Mouse (Mus musculus) Patski (cell line): ENCODE data around the gene Agbl4. TPM values are rescaled to one million over a fixed set of nuclear protein-coding genes. Genes with fewer than 3 reads are reported as not detected.

Experiments used
- ATAC-seq: fragments of 100-300 bp; one replicate; pipeline ENCODE4 v1.8.0; 2021
- CTCF ChIA-PET: fragments of 350-600 bp; sonication (Branson Sonifier 250); formaldehyde crosslinking; loops from one replicate; lab custom pipeline; 2022; ENCODE audit warnings: inconsistent platforms; lab: Charles Lee
- POLR2A ChIA-PET: fragments of 350-600 bp; sonication (Branson Sonifier 250); formaldehyde crosslinking; loops from one replicate; lab custom pipeline; 2022; ENCODE audit warnings: antibody characterized with exemption, inconsistent platforms; lab: Charles Lee
- DNase-seq: peaks from one replicate; pipeline ENCODE4 v3.0.0-alpha.2; 2011; ENCODE audit warnings: low read depth, low spot score
- H3K27me3 ChIP-seq: fragments of 371-371 bp; one replicate; pipeline ENCODE4 v1.5.1; 2021
- CTCF ChIP-seq: fragments of 100-300 bp; IDR thresholded peaks from one replicate; pipeline ENCODE4 v1.5.1; 2021
- in situ Hi-C: fragments of 300-500 bp; cut with MboI; formaldehyde crosslinking; loops from 3 replicates; pipeline ENCODE4 v1.11.1; 2018; ENCODE audit warnings: low pct_unique_long_range_greater_than_20kb, mixed read lengths
- polyA plus RNA-seq: library from polyadenylated mRNA; unstranded; gene quantifications from one replicate; pipeline ENCODE4 v1.2.3, GENCODE M21; 2021

Agbl4 gene
- polyA plus RNA-seq, 1 experiment from 2014 or later: 0.27 TPM

- in situ Hi-C loops: loop anchor here (25.0 kb wide), 1 partner anchor 1602 kb away; no protein-coding TSS in a partner anchor
- no peak for TF ChIP-seq CTCF
- ATAC-seq (no peak), DNase-seq (no peak)
- CTCF ChIA-PET: no interaction called here
- POLR2A ChIA-PET: no interaction called here
- peaks cover 3% of the 10 kb centered on the region for H3K27me3 ChIP-seq
Measured at GRCm38 (mm10) chr4:111638948-111639708, 1241.7 kb downstream of the Agbl4 start.

GRCm38 (mm10) chr4:111645117-111645830 lies 1247.8 kb downstream of the Agbl4 start:
- DNase-seq (no peak), ATAC-seq (no peak)
- ChIA-PET CTCF (interaction anchor here (0.8 to 2.3 kb wide), 5 partner anchors 8 to 47 kb away, joined by 3 to 7 read pairs (median 3); no protein-coding TSS in a partner anchor), POLR2A (no interaction called here)
- TF ChIP-seq CTCF: no peak
- in situ Hi-C loops: loop anchor here (25.0 kb wide), 1 partner anchor 1608 kb away; no protein-coding TSS in a partner anchor
- no peaks in the 10 kb centered on the region for H3K27me3 ChIP-seq

- peak; percentile 49 for TF ChIP-seq CTCF
- no peaks in the 10 kb centered on the region for H3K27me3 ChIP-seq
- DNase-seq (no peak), ATAC-seq (no peak)
- ChIA-PET CTCF (interaction anchor here (0.8 to 2.3 kb wide), 6 partner anchors 8 to 47 kb away, joined by 3 to 7 read pairs (median 3); no protein-coding TSS in a partner anchor), POLR2A (no interaction called here)
- in situ Hi-C loops: loop anchor here (25.0 kb wide), 1 partner anchor 1608 kb away; no protein-coding TSS in a partner anchor
Measured at GRCm38 (mm10) chr4:111645831-111646166, 1248.3 kb downstream of the Agbl4 start.

GRCm38 (mm10) chr4:111653451-111653850 lies 1256.0 kb downstream of the Agbl4 start:
- POLR2A ChIA-PET: no interaction called here
- DNase-seq (no peak), ATAC-seq (no peak)
- in situ Hi-C loops: no loop called here
- no peak for TF ChIP-seq CTCF
- CTCF ChIA-PET: interaction anchor here (1.0 kb wide), 1 partner anchor 8 kb away, joined by 3 read pairs; no protein-coding TSS in a partner anchor
- H3K27me3 ChIP-seq: no peaks in the 10 kb centered on the region

GRCm38 (mm10) chr4:111663730-111664129 lies 1266.3 kb downstream of the Agbl4 start:
- ChIA-PET CTCF (interaction anchor here (1.8 kb wide), 1 partner anchor 24 kb away, joined by 5 read pairs; no protein-coding TSS in a partner anchor), POLR2A (no interaction called here)
- in situ Hi-C loops: no loop called here
- TF ChIP-seq CTCF: no peak
- H3K27me3 ChIP-seq: no peaks in the 10 kb centered on the region
- ATAC-seq: peak; percentile 81
- no peak for DNase-seq

GRCm38 (mm10) chr4:111664146-111664545 lies 1266.7 kb downstream of the Agbl4 start:
- in situ Hi-C loops: no loop called here
- TF ChIP-seq CTCF: no peak
- peak; percentile 25 for ATAC-seq

GRCm38 (mm10) chr4:111666713-111667112 lies 1269.3 kb downstream of the Agbl4 start:
- CTCF ChIA-PET: interaction anchor here (1.2 kb wide), 1 partner anchor 21 kb away, joined by 6 read pairs; no protein-coding TSS in a partner anchor
- no peaks in the 10 kb centered on the region for H3K27me3 ChIP-seq
- DNase-seq (no peak), ATAC-seq (no peak)
- in situ Hi-C loops: no loop called here
- POLR2A ChIA-PET: no interaction called here
- TF ChIP-seq CTCF: no peak

More at GRCm38 (mm10) chr4:111664146-111664545, 1266.7 kb downstream of the Agbl4 start:
- DNase-seq: no peak
- H3K27me3 ChIP-seq: no peaks in the 10 kb centered on the region
- ChIA-PET POLR2A (no interaction called here), CTCF (interaction anchor here (1.8 kb wide), 1 partner anchor 24 kb away, joined by 5 read pairs; no protein-coding TSS in a partner anchor)

GRCm38 (mm10) chr4:111669369-111669768 lies 1271.9 kb downstream of the Agbl4 start:
- ATAC-seq (no peak), DNase-seq (no peak)
- TF ChIP-seq CTCF: no peak
- CTCF ChIA-PET: interaction anchor here (0.6 kb wide), 1 partner anchor 86 kb away, joined by 3 read pairs; no protein-coding TSS in a partner anchor
- H3K27me3 ChIP-seq: no peaks in the 10 kb centered on the region
- POLR2A ChIA-PET: no interaction called here
- in situ Hi-C loops: no loop called here

GRCm38 (mm10) chr4:111670566-111671421 lies 1273.3 kb downstream of the Agbl4 start:
- DNase-seq: no peak
- ATAC-seq: no peak
- in situ Hi-C loops: no loop called here
- no peaks in the 10 kb centered on the region for H3K27me3 ChIP-seq
- no peak for TF ChIP-seq CTCF
- ChIA-PET POLR2A (no interaction called here), CTCF (interaction anchor here (2.6 kb wide), 1 partner anchor 16 kb away, joined by 15 read pairs; no protein-coding TSS in a partner anchor)

GRCm38 (mm10) chr4:111671440-111671839 lies 1274.0 kb downstream of the Agbl4 start:
- DNase-seq (no peak), ATAC-seq (no peak)
- H3K27me3 ChIP-seq: no peaks in the 10 kb centered on the region
- ChIA-PET POLR2A (no interaction called here), CTCF (interaction anchor here (2.6 kb wide), 1 partner anchor 16 kb away, joined by 15 read pairs; no protein-coding TSS in a partner anchor)
- no peak for TF ChIP-seq CTCF
- in situ Hi-C loops: no loop called here
